Mouse (Mus musculus) MEL (cell line): Measurements from ENCODE around the gene Shcbp1l. TPM values are rescaled to one million over a fixed set of nuclear protein-coding genes. Genes with fewer than 3 reads are reported as not detected.
A peak's percentile ranks its signal among the peaks of the same experiment; 100 is the strongest.
"Not testable (repeated sequence)": the region's sequence is repeated elsewhere in the genome, so short reads cannot be mapped to it uniquely, and the experiment has no call there.

Experiments used
- DNase-seq: peaks from one replicate; pipeline ENCODE4 v3.0.0; 2011; ENCODE audit warnings: low read depth, low spot score
- H3K27ac ChIP-seq: 2 replicates; pipeline ENCODE4 v1.5.1; 2012; ENCODE audit warnings: low read depth, mild to moderate bottlenecking, control low read depth, low read length, moderate library complexity; ENCODE audit not compliant: control insufficient read depth
- H3K27me3 ChIP-seq, 2 experiments: fragments of 150-350 bp in 1 of 2; sonication (generic) in 1 of 2; 2 replicates each; pipeline ENCODE4 v1.6.1; 2012; ENCODE audit warnings: low read length in 2 of 2, mild to moderate bottlenecking in 2 of 2, improper control_type of control experiment in 1 of 2, moderate library complexity in 1 of 2; ENCODE audit not compliant: insufficient read depth in 2 of 2, control insufficient read depth in 1 of 2
- H3K36me3 ChIP-seq, 2 experiments: 2 replicates each; pipeline ENCODE4 v1.6.1; 2012 to 2014; ENCODE audit warnings: low read length in 2 of 2, improper control_type of control experiment in 1 of 2, inconsistent platforms in 1 of 2, mild to moderate bottlenecking in 1 of 2; ENCODE audit not compliant: insufficient read depth in 2 of 2, control insufficient read depth in 1 of 2
- H3K4me1 ChIP-seq, 2 experiments: fragments of 150-350 bp in 1 of 2; sonication (generic) in 1 of 2; 2 replicates each; pipeline ENCODE4 v1.6.1; 2012; ENCODE audit warnings: low read length in 2 of 2, improper control_type of control experiment in 1 of 2, mild to moderate bottlenecking in 1 of 2; ENCODE audit not compliant: insufficient read depth in 2 of 2, control insufficient read depth in 1 of 2
- H3K4me3 ChIP-seq, 2 experiments: fragments of 150-350 bp in 1 of 2; sonication (generic) in 1 of 2; 2 replicates each; pipeline ENCODE4 v1.5.1; 2012; ENCODE audit warnings: low read depth in 2 of 2, low read length in 2 of 2, mild to moderate bottlenecking in 2 of 2, moderate library complexity in 2 of 2, control low read depth in 1 of 2, improper control_type of control experiment in 1 of 2; ENCODE audit not compliant: control insufficient read depth in 1 of 2, insufficient read depth in 1 of 2
- H3K79me2 ChIP-seq: 2 replicates; pipeline ENCODE4 v1.6.1; 2012; ENCODE audit warnings: mild to moderate bottlenecking, low read length, moderate library complexity; ENCODE audit not compliant: control insufficient read depth, poor library complexity, insufficient read depth
- H3K9ac ChIP-seq: 2 replicates; pipeline ENCODE4 v1.6.1; 2012; ENCODE audit warnings: low read depth, mild to moderate bottlenecking, control low read depth, low read length, moderate library complexity; ENCODE audit not compliant: control insufficient read depth, poor library complexity, severe bottlenecking
- H3K9me3 ChIP-seq: fragments of 150-350 bp; sonication (generic); replicated peaks from 2 replicates; pipeline ENCODE4 v1.6.1; 2012; ENCODE audit warnings: mild to moderate bottlenecking, low read length, improper control_type of control experiment, moderate library complexity; ENCODE audit not compliant: insufficient read depth
- BHLHE40 ChIP-seq: IDR thresholded peaks from 2 replicates; pipeline ENCODE4 v1.6.1; 2012; ENCODE audit warnings: low read depth, mild to moderate bottlenecking, inconsistent platforms, low read length, improper control_type of control experiment, borderline replicate concordance
- CHD1 ChIP-seq: IDR thresholded peaks from 2 replicates; pipeline ENCODE4 v1.6.1; 2012; ENCODE audit warnings: low read depth, mild to moderate bottlenecking, inconsistent platforms, low read length, improper control_type of control experiment
- CTCF ChIP-seq, 3 experiments: IDR thresholded peaks in 2 of 3; conservative IDR thresholded peaks in 1 of 3; 2 replicates each; pipeline ENCODE4 v1.5.1; 2011 to 2012; ENCODE audit warnings: low read length in 3 of 3, low read depth in 2 of 3, mild to moderate bottlenecking in 2 of 3, improper control_type of control experiment in 1 of 3, inconsistent platforms in 1 of 3, mixed read lengths in 1 of 3, moderate library complexity in 1 of 3; ENCODE audit not compliant: control insufficient read depth in 1 of 3, insufficient read depth in 1 of 3, poor library complexity in 1 of 3, severe bottlenecking in 1 of 3
- E2F4 ChIP-seq: IDR thresholded peaks from 2 replicates; pipeline ENCODE4 v1.6.1; 2011; ENCODE audit warnings: low read depth, low read length, improper control_type of control experiment, borderline replicate concordance
- GABPA ChIP-seq: IDR thresholded peaks from 2 replicates; pipeline ENCODE4 v1.6.1; 2012; ENCODE audit warnings: low read depth, mild to moderate bottlenecking, inconsistent platforms, low read length, improper control_type of control experiment, moderate library complexity
- HCFC1 ChIP-seq: IDR thresholded peaks from 2 replicates; pipeline ENCODE4 v1.6.1; 2012; ENCODE audit warnings: low read depth, mild to moderate bottlenecking, inconsistent platforms, low read length, improper control_type of control experiment, moderate library complexity
- KAT2A ChIP-seq: conservative IDR thresholded peaks from 2 replicates; pipeline ENCODE4 v1.6.1; 2012; ENCODE audit warnings: low read depth, low read length, improper control_type of control experiment, inconsistent platforms
- MAFK ChIP-seq: IDR thresholded peaks from 2 replicates; pipeline ENCODE4 v1.6.1; 2011; ENCODE audit warnings: low read depth, mild to moderate bottlenecking, low read length, improper control_type of control experiment, borderline replicate concordance
- MAZ ChIP-seq: IDR thresholded peaks from 2 replicates; pipeline ENCODE4 v1.6.1; 2012; ENCODE audit warnings: low read depth, mild to moderate bottlenecking, inconsistent platforms, low read length, improper control_type of control experiment
- MXI1 ChIP-seq: IDR thresholded peaks from 2 replicates; pipeline ENCODE4 v1.6.1; 2011; ENCODE audit warnings: mild to moderate bottlenecking, low read depth, low read length, improper control_type of control experiment
- POLR2AphosphoS2 ChIP-seq: IDR thresholded peaks from 2 replicates; pipeline ENCODE4 v1.6.1; 2011; ENCODE audit warnings: low read length, improper control_type of control experiment
- RCOR1 ChIP-seq: IDR thresholded peaks from 2 replicates; pipeline ENCODE4 v1.6.1; 2012; ENCODE audit warnings: low read depth, mild to moderate bottlenecking, inconsistent platforms, low read length, improper control_type of control experiment
- SMC3 ChIP-seq: IDR thresholded peaks from 2 replicates; pipeline ENCODE4 v1.6.1; 2011; ENCODE audit warnings: low read depth, low read length, improper control_type of control experiment
- USF1 ChIP-seq: IDR thresholded peaks from 2 replicates; pipeline ENCODE4 v1.6.1; 2014; ENCODE audit warnings: low read depth, mild to moderate bottlenecking, inconsistent platforms, low read length, improper control_type of control experiment, moderate library complexity
- ZC3H11A ChIP-seq: IDR thresholded peaks from 2 replicates; pipeline ENCODE4 v1.6.1; 2012; ENCODE audit warnings: low read depth, mild to moderate bottlenecking, inconsistent platforms, low read length, improper control_type of control experiment
- ZMIZ1 ChIP-seq: IDR thresholded peaks from 2 replicates; pipeline ENCODE4 v1.6.1; 2012; ENCODE audit warnings: low read depth, mild to moderate bottlenecking, inconsistent platforms, low read length, improper control_type of control experiment, moderate library complexity
- polyA plus RNA-seq, 2 experiments: library from polyadenylated mRNA; stranded (reverse) in 1 of 2; unstranded in 1 of 2; fragments of >175 nt in 1 of 2; fragments of >200 nt in 1 of 2; gene quantifications; 2 replicates each; pipeline versions ENCODE4 v1.2.1 to v1.2.4; 2012; ENCODE audit warnings: low replicate concordance in 2 of 2, low read depth in 1 of 2; ENCODE audit not compliant: insufficient read length in 2 of 2, insufficient read depth in 1 of 2, missing spikeins in 1 of 2
- total RNA-seq: library from RNA; depleted of rRNA; stranded (reverse); fragments of 300-350 nt; gene quantifications from 2 replicates; pipeline ENCODE4 v1.2.3, GENCODE M21; 2012

Shcbp1l gene
- total and polyA plus RNA-seq, 3 experiments: 2.4 to 3.7 TPM; not detected in 1

DNA sequence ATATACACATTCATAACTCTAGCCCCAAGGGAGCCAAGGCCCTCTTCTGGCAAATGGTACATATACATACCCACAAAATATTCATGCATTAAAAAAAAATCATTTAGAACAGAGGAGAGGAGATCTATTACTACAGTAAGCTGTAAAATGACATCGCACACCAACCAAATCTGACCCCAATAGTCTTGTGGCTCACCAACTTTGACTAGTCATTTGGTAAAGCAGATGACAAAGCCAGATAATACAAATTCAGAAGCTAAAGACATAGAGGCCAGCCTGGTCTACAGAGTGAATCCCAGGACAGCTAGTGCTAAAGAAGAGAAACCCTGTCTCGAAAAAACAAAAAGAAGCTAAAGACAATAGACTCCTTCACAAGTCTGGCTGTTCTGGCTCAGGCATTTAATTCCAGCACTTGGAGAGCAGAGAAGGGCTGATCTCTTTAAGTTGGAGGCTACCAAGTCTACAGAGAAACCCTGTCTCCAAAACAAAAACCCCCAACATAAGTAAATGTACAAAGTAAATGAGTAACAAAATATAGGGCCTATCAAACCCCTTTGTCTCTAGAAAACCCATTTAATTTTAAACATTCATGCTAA lies 60.3 kb downstream of the Shcbp1l start:
- H3K36me3 ChIP-seq: peaks cover 32 to 39% of the 10 kb centered on the region in 2 experiments

GRCm38 (mm10) chr1:153486120-153486519 lies 61.2 kb downstream of the Shcbp1l start:
- H3K9ac ChIP-seq: peak overlapping the region; percentile 98
- DNase-seq: peak; percentile 44
- TF ChIP-seq HCFC1: 0 out of 2 replicates have a peak, but pooled peaks have one; percentile 1
- peak in 2 of 3 experiments; percentile 2 to 7; a peak in 1 of 6 replicates for TF ChIP-seq CTCF (IDR thresholded peaks at IDR 0.05 in 2 of 3, conservative IDR thresholded peaks at IDR 0.05 in 1 of 3; ENCODE audit: control insufficient read depth in 1 of 3, insufficient read depth in 1 of 3, low read depth in 2 of 3, low read length in 3 of 3, poor library complexity in 1 of 3, severe bottlenecking in 1 of 3)
- TF ChIP-seq, all 39 proteins: peak for 2; not testable (repeated sequence) for 37
- peak overlapping the region; percentile 75; the same call in 1 of the 2 replicates for H3K27ac ChIP-seq
- H3K4me3 ChIP-seq: peak overlapping the region; percentile 70 to 94
- not testable (repeated sequence) for H3K27me3 ChIP-seq, H3K9me3 ChIP-seq
- peaks cover 27 to 36% of the 10 kb centered on the region in 2 experiments for H3K36me3 ChIP-seq
- peaks cover 52% of the 10 kb centered on the region for H3K79me2 ChIP-seq
- H3K4me1 ChIP-seq: peaks cover 8 to 12% of the 10 kb centered on the region in 2 experiments

More for the DNA sequence above, 60.3 kb downstream of the Shcbp1l start:
- H3K4me3 ChIP-seq: peak overlapping the region; percentile 60 to 70
- H3K9me3 ChIP-seq: no peaks in the 10 kb centered on the region
- peaks cover 54% of the 10 kb centered on the region for H3K79me2 ChIP-seq
- peak overlapping the region; percentile 18; the same call in 1 of the 2 replicates for H3K27ac ChIP-seq
- TF ChIP-seq POLR2AphosphoS2 (0 out of 2 replicates have a peak, but pooled peaks have one; percentile 25), ZMIZ1 (no peak), MXI1 (no peak), MAFK (no peak), MAZ (no peak), USF1 (no peak), ZC3H11A (no peak), HCFC1 (no peak), GABPA (no peak), CHD1 (0 out of 2 replicates have a peak, but pooled peaks have one; percentile 18), E2F4 (no peak), RCOR1 (no peak), KAT2A (no peak), SMC3 (no peak), CTCF (IDR thresholded peaks at IDR 0.05 in 2 of 3, conservative IDR thresholded peaks at IDR 0.05 in 1 of 3; ENCODE audit: control insufficient read depth in 1 of 3, insufficient read depth in 1 of 3, low read depth in 2 of 3, low read length in 3 of 3, poor library complexity in 1 of 3, severe bottlenecking in 1 of 3) (no peak), BHLHE40 (no peak)
- no peak for DNase-seq
- H3K4me1 ChIP-seq: peaks cover 8 to 12% of the 10 kb centered on the region in 2 experiments
- peak overlapping the region; percentile 98 for H3K9ac ChIP-seq
- no peaks in the 10 kb centered on the region for H3K27me3 ChIP-seq
